10 mouse cellular contexts compared by ENCODE assay signal in genomic region chr4:133299701-133300100, GRCm38 (mm10). TPM values are rescaled to one million over a fixed set of nuclear protein-coding genes. Genes with fewer than 3 reads are reported as not detected.
DNase-seq lines count a peak whose midpoint lies in the region; ATAC-seq lines count a peak whose summit lies in the region.
"Had no signal": no experiment of that assay in that cellular context is flagged by ENCODE, and none has a peak within 500 bp of the region (broad histone marks: within the 10 kb centered on the region; RNA-seq: fewer than 3 reads in every experiment).

No protein-coding gene starts in this region.

- H3K27ac ChIP-seq in forebrain, embryonic 16.5 days (ENCODE audit: low read length), result peak overlapping the region; percentile 94
- no peak overlapping the region for H3K27ac ChIP-seq in intestine, embryonic 16.5 days (ENCODE audit: low read length)
- no peak overlapping the region for H3K27ac ChIP-seq in kidney, embryonic 15.5 days
- H3K27ac ChIP-seq: heart, adult 2 months; liver, embryonic 15.5 days had no signal

- peak overlapping the region; percentile 30; the same call in 1 of the 2 replicates for H3K9ac ChIP-seq in forebrain, embryonic 16.5 days (replicated peaks; ENCODE audit: low read depth, low read length)
- no peak overlapping the region for H3K9ac ChIP-seq in intestine, embryonic 16.5 days (ENCODE audit: low read depth, low read length)
- H3K9ac ChIP-seq in kidney, embryonic 15.5 days, result no peak overlapping the region
- H3K9ac ChIP-seq: liver, embryonic 15.5 days had no signal

- peaks cover 9% of the 10 kb centered on the region for H3K36me3 ChIP-seq in forebrain, embryonic 16.5 days (ENCODE audit: control insufficient read depth, insufficient read depth)
- peaks cover 12% of the 10 kb centered on the region; the same call in 1 of the 2 replicates for H3K36me3 ChIP-seq in intestine, embryonic 16.5 days (ENCODE audit: control insufficient read depth, insufficient read depth, low read length)
- peaks cover 65% of the 10 kb centered on the region for H3K36me3 ChIP-seq in kidney, embryonic 15.5 days

- ATAC-seq in forebrain, embryonic 16.5 days, result peak; percentile 79
- no peak for ATAC-seq in intestine, embryonic 16.5 days
- ATAC-seq in kidney, embryonic 15.5 days (replicated peaks; ENCODE audit: low FRiP score), result no peak

- no peak overlapping the region for H3K4me3 ChIP-seq in forebrain, embryonic 16.5 days (replicated peaks; ENCODE audit: low read length)
- no peak overlapping the region for H3K4me3 ChIP-seq in intestine, embryonic 16.5 days (ENCODE audit: low read length)
- no peak overlapping the region for H3K4me3 ChIP-seq in kidney, embryonic 15.5 days (replicated peaks)
- H3K4me3 ChIP-seq: heart, adult 2 months; liver, embryonic 15.5 days had no signal

- 47% methylated on average over 5 of the region's 5 CpGs for WGBS in forebrain, embryonic 16.5 days
- WGBS in intestine, embryonic 16.5 days, result 47% methylated on average over 5 of the region's 5 CpGs
- WGBS in kidney, embryonic 15.5 days, result 56% methylated on average over 5 of the region's 5 CpGs

- H3K4me2 ChIP-seq in forebrain, embryonic 16.5 days (ENCODE audit: low read length), result no peak overlapping the region
- H3K4me2 ChIP-seq in intestine, embryonic 16.5 days (ENCODE audit: low read depth, low read length), result no peak overlapping the region
- H3K4me2 ChIP-seq in kidney, embryonic 15.5 days, result no peak overlapping the region
- H3K4me2 ChIP-seq: liver, embryonic 15.5 days had no signal

- no peaks in the 10 kb centered on the region for H3K27me3 ChIP-seq in forebrain, embryonic 16.5 days (replicated peaks; ENCODE audit: control insufficient read depth, insufficient read depth, low read length)
- no peaks in the 10 kb centered on the region for H3K27me3 ChIP-seq in intestine, embryonic 16.5 days (replicated peaks; ENCODE audit: control insufficient read depth, insufficient read depth, low read length)
- 0 out of 2 replicates have a peak, but pooled peaks cover 1% of the 10 kb centered on the region for H3K27me3 ChIP-seq in kidney, embryonic 15.5 days
- H3K27me3 ChIP-seq: liver, embryonic 15.5 days had no signal

- no peaks in the 10 kb centered on the region for H3K9me3 ChIP-seq in forebrain, embryonic 16.5 days (ENCODE audit: control insufficient read depth, low read length)
- no peaks in the 10 kb centered on the region for H3K9me3 ChIP-seq in intestine, embryonic 16.5 days (ENCODE audit: control insufficient read depth, low read length)
- no peaks in the 10 kb centered on the region for H3K9me3 ChIP-seq in kidney, embryonic 15.5 days (replicated peaks)
- H3K9me3 ChIP-seq: liver, embryonic 15.5 days had no signal

- DNase-seq in layer of hippocampus, adult 18-20 months (ENCODE audit: low spot score in 2 of 2), result peak; percentile 77 to 81
- DNase-seq in layer of hippocampus, adult 9-10 months (ENCODE audit: low spot score), result no peak
- peak; percentile 61 to 83 for DNase-seq in left cerebral cortex, adult 18-20 months (ENCODE audit: low spot score in 2 of 2)
- peak; percentile 68 for DNase-seq in right cerebral cortex, postnatal 4 days
- no peak for DNase-seq in kidney, adult 11 months
- DNase-seq: heart, adult 2 months had no signal

- H3K4me1 ChIP-seq in forebrain, embryonic 16.5 days (replicated peaks; ENCODE audit: control insufficient read depth, insufficient read depth, low read length), result peaks cover 41% of the 10 kb centered on the region
- H3K4me1 ChIP-seq in intestine, embryonic 16.5 days (ENCODE audit: control insufficient read depth, insufficient read depth, low read length), result peaks cover 7% of the 10 kb centered on the region
- peaks cover 23% of the 10 kb centered on the region for H3K4me1 ChIP-seq in kidney, embryonic 15.5 days
- H3K4me1 ChIP-seq: liver, embryonic 15.5 days had no signal

RNA-seq across cellular contexts. Expression of gene Tmem222, which starts 22.1 kb away (rescaled TPM):
- 10 to 100 TPM; 92.1 to 96.1 TPM for total RNA-seq in layer of hippocampus, adult 18-20 months (2021)
- 112 and 124 TPM in 2 replicates for polyA plus RNA-seq in forebrain, embryonic 16.5 days (2015; fragmentation: Nextera tagmentation; extraction: Ambion mirVana)
- 10 to 100 TPM; 88.3 to 97.2 TPM for total RNA-seq in left cerebral cortex, adult 18-20 months (2021)
- 69.8 and 75.7 TPM in 2 replicates for polyA plus RNA-seq in intestine, embryonic 16.5 days (2015; fragmentation: Nextera tagmentation; extraction: Ambion mirVana)
- polyA plus RNA-seq in kidney, embryonic 15.5 days (2015; fragmentation: Nextera tagmentation; extraction: Ambion mirVana), result 77.3 and 85.7 TPM in 2 replicates

RNA-seq across cellular contexts. Expression of gene Sytl1, which starts 36.8 kb away (rescaled TPM):
- 1 to 10 TPM in 1 of 2 experiments, under 1 TPM in 1; 0.68 to 1.6 TPM for total RNA-seq in layer of hippocampus, adult 18-20 months (2021)
- 0.47 and 0.52 TPM in 2 replicates for polyA plus RNA-seq in forebrain, embryonic 16.5 days (2015; fragmentation: Nextera tagmentation; extraction: Ambion mirVana)
- 1 to 10 TPM; 6.7 to 7.3 TPM for total RNA-seq in left cerebral cortex, adult 18-20 months (2021)
- polyA plus RNA-seq in intestine, embryonic 16.5 days (2015; fragmentation: Nextera tagmentation; extraction: Ambion mirVana), result 3.0 and 4.0 TPM in 2 replicates
- polyA plus RNA-seq in kidney, embryonic 15.5 days (2015; fragmentation: Nextera tagmentation; extraction: Ambion mirVana), result 0.96 and 1.8 TPM in 2 replicates

RNA-seq across cellular contexts. Expression of gene Wdtc1, which starts 53.6 kb away (rescaled TPM):
- total RNA-seq in layer of hippocampus, adult 18-20 months (2021), result 10 to 100 TPM; 79.6 to 83.1 TPM
- polyA plus RNA-seq in forebrain, embryonic 16.5 days (2015; fragmentation: Nextera tagmentation; extraction: Ambion mirVana), result 16.2 and 19.3 TPM in 2 replicates
- 10 to 100 TPM; 61.2 to 68.1 TPM for total RNA-seq in left cerebral cortex, adult 18-20 months (2021)
- polyA plus RNA-seq in intestine, embryonic 16.5 days (2015; fragmentation: Nextera tagmentation; extraction: Ambion mirVana), result 11.4 and 12.8 TPM in 2 replicates
- polyA plus RNA-seq in kidney, embryonic 15.5 days (2015; fragmentation: Nextera tagmentation; extraction: Ambion mirVana), result 12.0 and 13.1 TPM in 2 replicates

RNA-seq across cellular contexts. Expression of gene Map3k6, which starts 59.1 kb away (rescaled TPM):
- 1 to 10 TPM; 5.6 to 6.9 TPM for total RNA-seq in layer of hippocampus, adult 18-20 months (2021)
- 2.1 and 2.3 TPM in 2 replicates for polyA plus RNA-seq in forebrain, embryonic 16.5 days (2015; fragmentation: Nextera tagmentation; extraction: Ambion mirVana)
- 1 to 10 TPM; 5.8 to 7.4 TPM for total RNA-seq in left cerebral cortex, adult 18-20 months (2021)
- 2.4 and 2.8 TPM in 2 replicates for polyA plus RNA-seq in intestine, embryonic 16.5 days (2015; fragmentation: Nextera tagmentation; extraction: Ambion mirVana)
- polyA plus RNA-seq in kidney, embryonic 15.5 days (2015; fragmentation: Nextera tagmentation; extraction: Ambion mirVana), result 4.0 and 4.3 TPM in 2 replicates

Comparison
In these comparisons a context has a peak if more than half of its experiments do, and no peak if none do; other contexts are left out.
1. DNase-seq: peak in layer of hippocampus, adult 18-20 months (2 of 2), left cerebral cortex, adult 18-20 months (2 of 2) and right cerebral cortex, postnatal 4 days (single experiment); none in layer of hippocampus, adult 9-10 months (single experiment) and kidney, adult 11 months (single experiment).